Mouse (Mus musculus): Measurements from ENCODE around the gene 4931409K22Rik. TPM values are rescaled to one million over a fixed set of nuclear protein-coding genes. Genes with fewer than 3 reads are reported as not detected.

Gene 4931409K22Rik
- 0.06 TPM in 1 of 2 replicates, not detected in the other for polyA plus RNA-seq (2015; fragmentation: Nextera tagmentation; extraction: Ambion mirVana)

DNA sequence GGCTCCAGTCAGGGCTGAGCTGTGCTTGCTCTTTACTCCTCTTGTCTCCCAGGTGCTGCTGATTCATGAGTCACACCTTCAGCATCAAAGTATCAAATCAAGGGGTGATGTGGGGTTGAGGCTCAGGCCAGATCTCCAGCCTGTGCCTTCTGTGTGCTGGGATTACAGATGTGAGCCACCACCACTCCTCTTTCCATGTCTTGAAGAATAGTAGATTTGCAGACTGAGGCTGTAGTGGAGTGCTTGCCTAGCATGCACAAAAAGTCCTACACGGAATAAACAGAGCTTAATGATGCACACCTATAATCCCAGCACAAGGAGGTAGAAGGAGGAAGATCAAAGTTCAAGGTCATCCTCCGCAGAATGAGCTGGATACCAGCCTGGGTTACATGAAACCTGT is at the start of gene 4931409K22Rik:
4931409K22Rik (minus strand) TSS at position 101 of the 400 bp plus-strand sequence.

GRCm38 (mm10) chr5:24586547-24587199 is 30.1 kb upstream of the 4931409K22Rik start, which contains the start of gene Chpf2:
Gene Chpf2, plus strand, starts transcription at chr5:24586741.

GRCm38 (mm10) chr5:24577183-24577929 is 20.7 kb upstream of the 4931409K22Rik start, which contains the start of gene Abcf2:
Gene Abcf2, minus strand, starts transcription at chr5:24577467.

DNA sequence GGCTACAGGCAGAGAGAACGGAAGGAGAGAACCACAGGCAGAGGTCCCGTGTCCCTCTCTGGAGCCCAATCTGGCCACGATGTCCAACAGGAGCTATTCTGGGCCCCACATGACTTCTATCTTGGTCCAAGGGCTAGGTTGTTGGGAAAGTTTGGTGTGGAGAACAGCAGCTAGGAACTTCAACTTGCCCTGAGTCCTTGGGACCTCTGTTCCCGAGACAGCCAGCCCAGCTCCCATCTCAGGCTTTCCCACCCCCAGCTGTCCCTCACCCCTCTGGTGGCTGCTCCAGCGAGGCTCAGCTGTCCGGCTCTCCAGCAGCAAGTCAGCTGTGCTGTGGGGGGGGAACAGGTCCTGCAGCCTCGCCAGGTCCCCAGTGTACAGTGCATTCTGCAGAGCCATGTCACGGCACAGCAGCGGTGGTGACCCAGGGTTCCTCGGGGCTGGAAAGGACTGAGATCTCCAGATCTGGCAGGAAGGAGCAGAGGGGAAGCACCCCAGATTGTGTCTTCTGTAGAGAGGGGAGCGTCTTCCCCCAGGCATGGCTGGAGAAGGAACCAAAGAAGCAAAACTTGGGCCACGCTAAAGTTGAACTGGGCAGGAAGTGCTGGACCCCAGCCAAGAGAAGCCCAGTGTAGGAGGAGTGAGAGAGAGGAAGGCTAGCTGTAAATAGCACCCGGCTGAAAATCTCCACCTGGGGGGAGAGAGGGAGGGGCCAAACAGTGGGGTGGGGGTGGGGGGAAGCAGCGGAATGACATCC is 16.0 kb downstream of the 4931409K22Rik start, which contains the start of gene Asb10:
Asb10 (minus strand) TSS at position 592 of the 757 bp plus-strand sequence.

GRCm38 (mm10) chr5:24526889-24527230 is 29.7 kb downstream of the 4931409K22Rik start, which contains the start of gene Gbx1:
Gene Gbx1, minus strand, starts transcription at chr5:24527202.

Small RNAs within 50 kb of the gene (microRNA-seq; reads per million reads assigned to microRNA genes)
- 406 reads per million, percentile 63 among the genes with 10 or more reads in this experiment for gene Mir671 (ENCODE audit: borderline replicate concordance, insufficient number of aligned reads)

Other genes with a start within 250 kb of the 4931409K22Rik start
- gene Kcnh2, start 205.2 kb downstream of the 4931409K22Rik start, polyA plus RNA-seq (2015; fragmentation: Nextera tagmentation; extraction: Ambion mirVana), result 7.7 and 11.6 TPM in 2 replicates
- gene Nos3, start 192.0 kb downstream of the 4931409K22Rik start, polyA plus RNA-seq (2015; fragmentation: Nextera tagmentation; extraction: Ambion mirVana), result 2.4 and 3.8 TPM in 2 replicates
- gene Atg9b, start 164.7 kb downstream of the 4931409K22Rik start, polyA plus RNA-seq (2015; fragmentation: Nextera tagmentation; extraction: Ambion mirVana), result 0.52 and 0.80 TPM in 2 replicates
- gene Abcb8, start 163.1 kb downstream of the 4931409K22Rik start, polyA plus RNA-seq (2015; fragmentation: Nextera tagmentation; extraction: Ambion mirVana), result 23.5 and 43.7 TPM in 2 replicates
- gene Asic3, start 143.4 kb downstream of the 4931409K22Rik start, polyA plus RNA-seq (2015; fragmentation: Nextera tagmentation; extraction: Ambion mirVana), result 0.18 TPM in 1 of 2 replicates, not detected in the other
- gene Cdk5, start 133.3 kb downstream of the 4931409K22Rik start, polyA plus RNA-seq (2015; fragmentation: Nextera tagmentation; extraction: Ambion mirVana), result 45.8 and 46.7 TPM in 2 replicates
- 12.8 and 17.3 TPM in 2 replicates for gene Slc4a2, start 133.0 kb downstream of the 4931409K22Rik start, polyA plus RNA-seq (2015; fragmentation: Nextera tagmentation; extraction: Ambion mirVana)
- 61.0 and 77.2 TPM in 2 replicates for gene Fastk, start 111.5 kb downstream of the 4931409K22Rik start, polyA plus RNA-seq (2015; fragmentation: Nextera tagmentation; extraction: Ambion mirVana)
- gene Tmub1, start 109.0 kb downstream of the 4931409K22Rik start, polyA plus RNA-seq (2015; fragmentation: Nextera tagmentation; extraction: Ambion mirVana), result 16.0 and 18.8 TPM in 2 replicates
- gene Agap3, start 104.6 kb downstream of the 4931409K22Rik start, polyA plus RNA-seq (2015; fragmentation: Nextera tagmentation; extraction: Ambion mirVana), result 32.3 TPM in 2 replicates
- 0.05 TPM in 1 of 2 replicates, not detected in the other for gene Gbx1, start 29.6 kb downstream of the 4931409K22Rik start, polyA plus RNA-seq (2015; fragmentation: Nextera tagmentation; extraction: Ambion mirVana)
- gene Asb10, start 15.8 kb downstream of the 4931409K22Rik start, polyA plus RNA-seq (2015; fragmentation: Nextera tagmentation; extraction: Ambion mirVana), result 0.47 and 1.9 TPM in 2 replicates
- gene Abcf2, start 20.7 kb upstream of the 4931409K22Rik start, polyA plus RNA-seq (2015; fragmentation: Nextera tagmentation; extraction: Ambion mirVana), result 36.0 and 57.3 TPM in 2 replicates
- gene Chpf2, start 29.9 kb upstream of the 4931409K22Rik start, polyA plus RNA-seq (2015; fragmentation: Nextera tagmentation; extraction: Ambion mirVana), result 21.4 and 39.4 TPM in 2 replicates
- 14.8 and 15.4 TPM in 2 replicates for gene Smarcd3, start 67.6 kb upstream of the 4931409K22Rik start, polyA plus RNA-seq (2015; fragmentation: Nextera tagmentation; extraction: Ambion mirVana)
- 32.9 and 48.7 TPM in 2 replicates for gene Nub1, start 128.7 kb upstream of the 4931409K22Rik start, polyA plus RNA-seq (2015; fragmentation: Nextera tagmentation; extraction: Ambion mirVana)
- gene Wdr86, start 173.9 kb upstream of the 4931409K22Rik start, polyA plus RNA-seq (2015; fragmentation: Nextera tagmentation; extraction: Ambion mirVana), result 6.1 and 9.7 TPM in 2 replicates
- 4.6 and 6.3 TPM in 2 replicates for gene Crygn, start 201.2 kb upstream of the 4931409K22Rik start, polyA plus RNA-seq (2015; fragmentation: Nextera tagmentation; extraction: Ambion mirVana)

Measured in adrenal gland, postnatal 0 days (tissue).